Mouse (Mus musculus) ES-Bruce4 (cell line): ENCODE data around the gene Fam168a.

Experiments
- CTCF ChIP-seq: IDR thresholded peaks from one replicate; pipeline ENCODE4 v1.8.1; 2011; ENCODE audit warnings: low read depth, low read length
- EP300 ChIP-seq: IDR thresholded peaks from 2 replicates; pipeline ENCODE4 v1.6.1; 2011; ENCODE audit warnings: low read depth, low read length; ENCODE audit not compliant: insufficient read depth
- POLR2A ChIP-seq: IDR thresholded peaks from one replicate; pipeline ENCODE4 v1.8.1; 2011; ENCODE audit warnings: low read length; ENCODE audit not compliant: insufficient read depth

GRCm38 (mm10) chr7:100854861-100855260 lies 148.4 kb downstream of the Fam168a start:
- TF ChIP-seq CTCF = no peak
- no peak for TF ChIP-seq POLR2A
- no peak for TF ChIP-seq EP300
